Mouse (Mus musculus) MEL (cell line): ENCODE measurements around the gene Tipin.
"Not testable (repeated sequence)": the region's sequence is repeated elsewhere in the genome, so short reads cannot be mapped to it uniquely, and the experiment has no call there.

ENCODE experiments used
- CHD1 ChIP-seq: IDR thresholded peaks from 2 replicates; pipeline ENCODE4 v1.6.1; 2012; ENCODE audit warnings: low read depth, mild to moderate bottlenecking, inconsistent platforms, low read length, improper control_type of control experiment
- CTCF ChIP-seq, 3 experiments: IDR thresholded peaks in 2 of 3; conservative IDR thresholded peaks in 1 of 3; 2 replicates each; pipeline ENCODE4 v1.5.1; 2011 to 2012; ENCODE audit warnings: low read length in 3 of 3, low read depth in 2 of 3, mild to moderate bottlenecking in 2 of 3, improper control_type of control experiment in 1 of 3, inconsistent platforms in 1 of 3, mixed read lengths in 1 of 3, moderate library complexity in 1 of 3; ENCODE audit not compliant: control insufficient read depth in 1 of 3, insufficient read depth in 1 of 3, poor library complexity in 1 of 3, severe bottlenecking in 1 of 3
- EP300 ChIP-seq, 2 experiments: IDR thresholded peaks; 2 replicates each; pipeline ENCODE4 v1.6.1; 2011; ENCODE audit warnings: improper control_type of control experiment in 2 of 2, low read length in 2 of 2, low read depth in 1 of 2, mild to moderate bottlenecking in 1 of 2
- GABPA ChIP-seq: IDR thresholded peaks from 2 replicates; pipeline ENCODE4 v1.6.1; 2012; ENCODE audit warnings: low read depth, mild to moderate bottlenecking, inconsistent platforms, low read length, improper control_type of control experiment, moderate library complexity
- MAX ChIP-seq: IDR thresholded peaks from 2 replicates; pipeline ENCODE4 v1.6.1; 2011; ENCODE audit warnings: low read length, improper control_type of control experiment
- MAZ ChIP-seq: IDR thresholded peaks from 2 replicates; pipeline ENCODE4 v1.6.1; 2012; ENCODE audit warnings: low read depth, mild to moderate bottlenecking, inconsistent platforms, low read length, improper control_type of control experiment
- MEF2A ChIP-seq: IDR thresholded peaks from 2 replicates; pipeline ENCODE4 v1.6.1; 2014; ENCODE audit warnings: low read depth, mild to moderate bottlenecking, inconsistent platforms, low read length, improper control_type of control experiment; ENCODE audit not compliant: poor library complexity, insufficient replicate concordance, severe bottlenecking; ENCODE audit errors: extremely low read depth
- POLR2AphosphoS2 ChIP-seq: IDR thresholded peaks from 2 replicates; pipeline ENCODE4 v1.6.1; 2011; ENCODE audit warnings: low read length, improper control_type of control experiment
- RCOR1 ChIP-seq: IDR thresholded peaks from 2 replicates; pipeline ENCODE4 v1.6.1; 2012; ENCODE audit warnings: low read depth, mild to moderate bottlenecking, inconsistent platforms, low read length, improper control_type of control experiment
- SMC3 ChIP-seq: IDR thresholded peaks from 2 replicates; pipeline ENCODE4 v1.6.1; 2011; ENCODE audit warnings: low read depth, low read length, improper control_type of control experiment
- TCF12 ChIP-seq: IDR thresholded peaks from 2 replicates; pipeline ENCODE4 v1.6.1; 2014; ENCODE audit warnings: low read depth, mild to moderate bottlenecking, inconsistent platforms, low read length, improper control_type of control experiment, moderate library complexity
- USF2 ChIP-seq, 2 experiments: IDR thresholded peaks; 2 replicates each; pipeline ENCODE4 v1.6.1; 2011 to 2012; ENCODE audit warnings: improper control_type of control experiment in 2 of 2, low read length in 2 of 2, borderline replicate concordance in 1 of 2, inconsistent platforms in 1 of 2, low read depth in 1 of 2, mild to moderate bottlenecking in 1 of 2; ENCODE audit not compliant: insufficient read depth in 1 of 2
- ZNF384 ChIP-seq: IDR thresholded peaks from 2 replicates; pipeline ENCODE4 v1.6.1; 2012; ENCODE audit warnings: low read depth, mild to moderate bottlenecking, inconsistent platforms, low read length, improper control_type of control experiment

- TF ChIP-seq GABPA; MEF2A; MAX; CTCF (IDR thresholded peaks at IDR 0.05 in 2 of 3, conservative IDR thresholded peaks at IDR 0.05 in 1 of 3; ENCODE audit: control insufficient read depth in 1 of 3, insufficient read depth in 1 of 3, low read depth in 2 of 3, low read length in 3 of 3, poor library complexity in 1 of 3, severe bottlenecking in 1 of 3); EP300 (IDR thresholded peaks at IDR 0.05; ENCODE audit: low read depth in 1 of 2, low read length in 2 of 2); ZNF384; POLR2AphosphoS2; MAZ; SMC3; RCOR1; TCF12; CHD1; USF2 (IDR thresholded peaks at IDR 0.05; ENCODE audit: borderline replicate concordance in 1 of 2, insufficient read depth in 1 of 2, low read depth in 1 of 2, low read length in 2 of 2): not testable (repeated sequence)
Observed at GRCm38 (mm10) chr9:64303086-64303485, 21.7 kb downstream of the Tipin start.
